Mouse (Mus musculus): ENCODE measurements at regions not wholly inside any gene's neighbourhood (a gene's known extent, or its start where the extent isn't known, plus 50 kb on each side); places are given as distances from the start of the nearest gene placed in this dataset.
A peak's percentile ranks its signal among the peaks of the same experiment; 100 is the strongest.

DNA sequence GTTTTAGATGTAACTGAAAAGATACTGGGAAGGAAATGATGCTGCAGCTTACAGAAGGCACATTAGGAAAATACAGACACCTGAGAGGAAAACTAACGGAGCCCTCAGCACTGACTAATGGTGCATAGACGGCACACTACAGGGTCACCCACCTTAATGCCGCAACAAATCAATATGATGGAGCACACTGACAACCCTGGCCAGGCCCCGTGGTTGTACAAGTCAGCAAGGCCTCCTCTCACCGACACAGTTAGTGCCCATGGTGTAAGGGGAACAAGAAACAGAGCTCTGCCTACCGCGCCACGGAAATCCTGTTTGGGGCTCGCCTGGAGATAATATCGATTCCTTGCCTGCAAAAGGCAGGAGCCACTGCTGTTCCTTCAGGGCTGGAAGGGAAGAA lies 273.9 kb downstream of the Prim2 start:
- intact Hi-C loops (cut with DNase I), result no loop called here
- DNase-seq, result no peak

GRCm38 (mm10) chr1:33394989-33395594 lies 274.5 kb downstream of the Prim2 start:
- DNase-seq, result no peak
- intact Hi-C loops (cut with DNase I), result no loop called here

DNA sequence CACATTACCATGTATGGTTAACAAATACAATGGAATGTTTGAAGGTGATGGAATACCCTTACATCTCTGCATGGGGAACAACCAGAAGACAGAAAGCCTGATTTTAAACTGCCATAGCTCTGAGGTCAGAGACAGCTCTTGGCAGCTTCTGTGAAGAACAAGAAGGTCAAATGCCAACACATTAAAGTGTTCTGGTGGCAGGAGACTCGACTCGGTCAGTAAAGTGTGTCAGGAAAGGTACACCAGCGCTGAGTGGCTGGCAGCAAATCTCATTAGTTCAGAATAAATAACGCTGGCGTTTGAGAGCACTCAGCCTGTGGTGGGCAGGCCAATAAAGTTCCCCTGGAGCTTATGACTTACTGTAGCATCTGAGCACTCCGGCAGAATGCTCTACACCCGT lies 298.8 kb downstream of the Prim2 start:
- intact Hi-C loops (cut with DNase I), result no loop called here
- no peak for DNase-seq

- peak; percentile 34 for DNase-seq
- intact Hi-C loops (cut with DNase I), result no loop called here
Measured at GRCm38 (mm10) chr1:33362688-33363426, 306.7 kb downstream of the Prim2 start.

GRCm38 (mm10) chr1:33334061-33334460 lies 335.5 kb downstream of the Prim2 start:
- intact Hi-C loops (cut with DNase I), result no loop called here
- DNase-seq, result peak; percentile 6
